Mouse (Mus musculus) lung, adult 2 months (tissue): ENCODE results near the gene Epsti1.

Experiments used
- CTCF ChIP-seq: fragments of 200-500 bp; IDR thresholded peaks from 2 replicates; pipeline ENCODE4 v1.5.1; 2011; ENCODE audit warnings: mild to moderate bottlenecking, low read length, control low read depth; ENCODE audit not compliant: insufficient read depth
- POLR2A ChIP-seq: fragments of 200-500 bp; IDR thresholded peaks from 2 replicates; pipeline ENCODE4 v1.6.1; 2011; ENCODE audit warnings: low read depth, mild to moderate bottlenecking, control low read depth, low read length, borderline replicate concordance; ENCODE audit errors: extremely low read depth

DNA sequence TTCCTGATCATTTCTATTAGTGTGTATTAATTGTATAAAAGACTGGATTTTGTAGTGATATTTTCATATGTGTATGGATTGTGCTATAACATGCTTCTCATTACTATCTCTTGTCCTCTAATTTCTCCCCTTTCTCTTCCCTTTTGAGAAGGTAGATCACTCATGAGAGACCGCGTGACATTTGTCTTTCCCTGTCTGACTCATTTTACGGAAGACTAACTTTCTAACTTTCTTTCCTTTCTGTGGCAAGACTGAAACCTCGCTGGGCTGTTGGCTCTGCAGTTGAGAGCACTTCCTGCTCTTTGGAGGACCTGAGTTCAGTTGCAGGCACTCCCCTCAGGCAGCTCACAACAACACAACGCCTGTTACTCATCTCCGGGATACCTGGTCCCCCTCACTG lies 136.6 kb downstream of the Epsti1 start:
- TF ChIP-seq POLR2A = no peak
- no peak for TF ChIP-seq CTCF
